17 mouse cellular contexts compared by ENCODE assay signal in genomic region chr9:46098360-46098985, GRCm38 (mm10).
DNase-seq lines count a peak whose midpoint lies in the region; ATAC-seq and TF ChIP-seq lines count a peak whose summit lies in the region.
"Had no signal": no experiment of that assay in that cellular context is flagged by ENCODE, and none has a peak within 500 bp of the region (broad histone marks: within the 10 kb centered on the region; RNA-seq: fewer than 3 reads in every experiment).

No protein-coding gene starts in this region.

- no peaks in the 10 kb centered on the region for H3K36me3 ChIP-seq in liver, embryonic 12.5 days
- H3K36me3 ChIP-seq in forebrain, embryonic 15.5 days = no peaks in the 10 kb centered on the region
- H3K36me3 ChIP-seq: hindbrain, embryonic 13.5 days; midbrain, embryonic 13.5 days; neural tube, embryonic 15.5 days had no signal

- H3K4me1 ChIP-seq in bone marrow macrophage, adult 2 months (ENCODE audit: control insufficient read depth, insufficient read depth, low read length) = peaks cover 30% of the 10 kb centered on the region
- H3K4me1 ChIP-seq in liver, embryonic 12.5 days = peaks cover 43% of the 10 kb centered on the region
- H3K4me1 ChIP-seq in forebrain, embryonic 15.5 days = no peaks in the 10 kb centered on the region
- H3K4me1 ChIP-seq: midbrain, embryonic 13.5 days had no signal

- no peaks in the 10 kb centered on the region for H3K9me3 ChIP-seq in liver, embryonic 12.5 days (replicated peaks)
- no peaks in the 10 kb centered on the region for H3K9me3 ChIP-seq in forebrain, embryonic 15.5 days
- H3K9me3 ChIP-seq: heart, embryonic 13.5 days; hindbrain, embryonic 13.5 days; limb, embryonic 13.5 days; midbrain, embryonic 13.5 days; neural tube, embryonic 15.5 days had no signal

- H3K27me3 ChIP-seq in liver, embryonic 12.5 days (replicated peaks) = no peaks in the 10 kb centered on the region
- H3K27me3 ChIP-seq in forebrain, embryonic 15.5 days = no peaks in the 10 kb centered on the region
- H3K27me3 ChIP-seq: heart, embryonic 13.5 days; hindbrain, embryonic 13.5 days; midbrain, embryonic 13.5 days; neural tube, embryonic 15.5 days had no signal

- peak overlapping the region; percentile 27; the same call in 1 of the 2 replicates for H3K9ac ChIP-seq in liver, embryonic 12.5 days
- no peak overlapping the region for H3K9ac ChIP-seq in forebrain, embryonic 15.5 days (replicated peaks)
- H3K9ac ChIP-seq: heart, embryonic 13.5 days; hindbrain, embryonic 13.5 days; limb, embryonic 13.5 days; midbrain, embryonic 13.5 days; neural tube, embryonic 15.5 days had no signal

- no peak for TF ChIP-seq CTCF in bone marrow macrophage, adult 2 months (IDR thresholded peaks at IDR 0.05; ENCODE audit: low read depth, low read length)

- peak overlapping the region; percentile 76 for H3K27ac ChIP-seq in bone marrow macrophage, adult 2 months (ENCODE audit: insufficient read depth, low read depth, low read length)
- no peak overlapping the region; the same call in 1 of the 2 replicates for H3K27ac ChIP-seq in liver, embryonic 12.5 days
- no peak overlapping the region for H3K27ac ChIP-seq in forebrain, embryonic 15.5 days (replicated peaks)
- H3K27ac ChIP-seq: gastrocnemius, adult 2 months; heart, embryonic 13.5 days; hindbrain, embryonic 13.5 days; limb, embryonic 13.5 days; midbrain, embryonic 13.5 days; neural tube, embryonic 15.5 days had no signal

- 30% methylated on average over 15 of the region's 15 CpGs for WGBS in liver, embryonic 12.5 days (ENCODE audit: insufficient replicate concordance)
- WGBS in forebrain, embryonic 15.5 days = 89% methylated on average over 15 of the region's 15 CpGs

- no peak for TF ChIP-seq POLR2A in bone marrow macrophage, adult 2 months (IDR thresholded peaks at IDR 0.05; ENCODE audit: borderline replicate concordance, low read depth, low read length)

- DNase-seq in cerebellum, adult 11-12 months = peak; percentile 61
- no peak for DNase-seq in adrenal gland, postnatal 36 days
- no peak for DNase-seq in heart, adult 8-10 months (ENCODE audit: low spot score)
- DNase-seq in lung, adult 18-20 months = no peak
- DNase-seq: gastrocnemius, adult 2 months; layer of hippocampus, adult 9-11 months; right cerebral cortex, postnatal 14 days had no signal

- H3K4me3 ChIP-seq in bone marrow macrophage, adult 2 months (ENCODE audit: insufficient read depth, low read length) = peak overlapping the region; percentile 43
- no peak overlapping the region for H3K4me3 ChIP-seq in liver, embryonic 12.5 days
- no peak overlapping the region for H3K4me3 ChIP-seq in forebrain, embryonic 15.5 days
- H3K4me3 ChIP-seq: gastrocnemius, adult 2 months; heart, embryonic 13.5 days; hindbrain, embryonic 13.5 days; limb, embryonic 13.5 days; midbrain, embryonic 13.5 days; neural tube, embryonic 15.5 days had no signal

- peak overlapping the region; percentile 51 for H3K4me2 ChIP-seq in liver, embryonic 12.5 days
- H3K4me2 ChIP-seq in forebrain, embryonic 15.5 days (replicated peaks) = no peak overlapping the region
- H3K4me2 ChIP-seq: heart, embryonic 13.5 days; hindbrain, embryonic 13.5 days; limb, embryonic 13.5 days; midbrain, embryonic 13.5 days; neural tube, embryonic 15.5 days had no signal

- ATAC-seq in hematopoietic stem cell, adult 5-6 weeks (replicated peaks in 1 of 2; ENCODE audit: insufficient read depth in 1 of 2, low FRiP score in 2 of 2, low TSS enrichment in 1 of 2, low read depth in 1 of 2, poor library complexity in 2 of 2, severe bottlenecking in 2 of 2) = peak; percentile 22 to 28; a peak in 2 of 4 replicates
- peak; percentile 79 for ATAC-seq in liver, embryonic 12.5 days
- ATAC-seq in forebrain, embryonic 15.5 days (replicated peaks) = no peak
- ATAC-seq: activated CD4-positive, CD25-positive, alpha-beta regulatory T cell, adult 4 months; midbrain, embryonic 13.5 days had no signal
